Mouse (Mus musculus) stomach, embryonic 14.5 days (tissue): ENCODE measurements around the gene Gldn. TPM values are rescaled to one million over a fixed set of nuclear protein-coding genes. Genes with fewer than 3 reads are reported as not detected.

Source experiments
- ATAC-seq: fragments of 200-750 bp; cut with Nextera tagmentation; 2 replicates; pipeline ENCODE4 v1.8.0; 2017; ENCODE audit warnings: low read depth, moderate TSS enrichment; ENCODE audit not compliant: insufficient number of reproducible peaks, insufficient read depth, low FRiP score
- H3K27ac ChIP-seq: fragments of 300-500 bp; sonication (generic); 2 replicates; pipeline ENCODE4 v1.5.1; 2014; ENCODE audit warnings: mild to moderate bottlenecking, low read length, moderate library complexity, mixed read lengths
- H3K27me3 ChIP-seq: fragments of 300-500 bp; sonication (generic); 2 replicates; pipeline ENCODE4 v1.6.1; 2014; ENCODE audit warnings: low read length, control low read depth, mixed read lengths; ENCODE audit not compliant: control insufficient read depth, insufficient read depth
- H3K36me3 ChIP-seq: fragments of 300-500 bp; sonication (generic); 2 replicates; pipeline ENCODE4 v1.6.1; 2014; ENCODE audit warnings: mild to moderate bottlenecking, control low read depth, low read length, moderate library complexity, mixed read lengths; ENCODE audit not compliant: control insufficient read depth, insufficient read depth
- H3K4me1 ChIP-seq: fragments of 300-500 bp; sonication (generic); 2 replicates; pipeline ENCODE4 v1.6.1; 2014; ENCODE audit warnings: low read length, control low read depth, mixed read lengths; ENCODE audit not compliant: control insufficient read depth, insufficient read depth
- H3K4me2 ChIP-seq: fragments of 300-500 bp; sonication (generic); replicated peaks from 2 replicates; pipeline ENCODE4 v1.6.1; 2014; ENCODE audit warnings: low read depth, low read length, control low read depth
- H3K4me3 ChIP-seq: fragments of 300-500 bp; sonication (generic); 2 replicates; pipeline ENCODE4 v1.5.1; 2014; ENCODE audit warnings: low read depth, low read length, control low read depth
- H3K9ac ChIP-seq: fragments of 300-500 bp; sonication (generic); replicated peaks from 2 replicates; pipeline ENCODE4 v1.6.1; 2014; ENCODE audit warnings: low read depth, mild to moderate bottlenecking, control low read depth, low read length, moderate library complexity, mixed read lengths
- H3K9me3 ChIP-seq: fragments of 300-500 bp; sonication (generic); 2 replicates; pipeline ENCODE4 v1.6.1; 2016; ENCODE audit warnings: low read depth, low read length, control low read depth; ENCODE audit not compliant: control insufficient read depth
- WGBS: fragments of 180-500 bp; shearing (Covaris S2); extraction: QIAGEN DNeasy Blood & Tissue Kit; methylation state at CpG from one replicate; pipeline ENCODE4 v1.1.7; 2014; 5-methylcytosine and 5-hydroxymethylcytosine counted together
- polyA plus RNA-seq: library from polyadenylated mRNA; unstranded; fragments of >200 nt; fragmentation: Nextera tagmentation; extraction: Ambion mirVana; gene quantifications from 2 replicates; pipeline ENCODE4 v1.2.1, GENCODE M21; 2014

Gene Gldn
- polyA plus RNA-seq, 1 experiment from 2014 or later, result not detected

GRCm38 (mm10) chr9:54335582-54335981, 49.3 kb downstream of the Gldn start:
- Histone ChIP-seq H3K27ac (no peak overlapping the region), H3K9me3 (no peaks in the 10 kb centered on the region), H3K9ac (no peak overlapping the region), H3K4me2 (no peak overlapping the region), H3K36me3 (no peaks in the 10 kb centered on the region), H3K27me3 (no peaks in the 10 kb centered on the region), H3K4me3 (no peak overlapping the region), H3K4me1 (no peaks in the 10 kb centered on the region)
- WGBS, result 75% methylated on average over 12 of the region's 12 CpGs
- no peak for ATAC-seq

- no peaks in the 10 kb centered on the region for H3K27me3 ChIP-seq
- no peaks in the 10 kb centered on the region for H3K36me3 ChIP-seq
- H3K4me2 ChIP-seq, result no peak overlapping the region
- no peak for ATAC-seq
- WGBS, result 57% methylated on average over 6 of the region's 6 CpGs
- no peak overlapping the region for H3K4me3 ChIP-seq
- H3K9me3 ChIP-seq, result no peaks in the 10 kb centered on the region
- H3K27ac ChIP-seq, result no peak overlapping the region
- no peaks in the 10 kb centered on the region for H3K4me1 ChIP-seq
- H3K9ac ChIP-seq, result no peak overlapping the region
Observed at GRCm38 (mm10) chr9:54336532-54337144, 50.4 kb downstream of the Gldn start.

GRCm38 (mm10) chr9:54342026-54342425, 55.7 kb downstream of the Gldn start:
- no peak for ATAC-seq
- H3K9ac ChIP-seq, result no peak overlapping the region
- H3K4me3 ChIP-seq, result no peak overlapping the region
- WGBS, result 61% methylated on average over 7 of the region's 7 CpGs
- H3K4me1 ChIP-seq, result no peaks in the 10 kb centered on the region
- no peak overlapping the region for H3K4me2 ChIP-seq
- H3K27ac ChIP-seq, result no peak overlapping the region
- H3K9me3 ChIP-seq, result no peaks in the 10 kb centered on the region
- no peaks in the 10 kb centered on the region for H3K36me3 ChIP-seq
- no peaks in the 10 kb centered on the region for H3K27me3 ChIP-seq

- H3K9me3 ChIP-seq, result no peaks in the 10 kb centered on the region
- no peak overlapping the region for H3K9ac ChIP-seq
- no peaks in the 10 kb centered on the region for H3K27me3 ChIP-seq
- H3K4me3 ChIP-seq, result no peak overlapping the region
- ATAC-seq, result no peak
- no peak overlapping the region for H3K27ac ChIP-seq
- no peaks in the 10 kb centered on the region for H3K36me3 ChIP-seq
- WGBS, result 95% methylated on average over 7 of the region's 8 CpGs
- no peak overlapping the region for H3K4me2 ChIP-seq
- H3K4me1 ChIP-seq, result no peaks in the 10 kb centered on the region
Observed at GRCm38 (mm10) chr9:54356756-54357155, 70.5 kb downstream of the Gldn start.

Other genes with a start within 250 kb of the Gldn start
- gene Tnfaip8l3, start 218.1 kb upstream of the Gldn start, polyA plus RNA-seq, result 0.07 TPM in 1 of 2 replicates, not detected in the other
- gene Cyp19a1, start 18.4 kb upstream of the Gldn start, polyA plus RNA-seq, result not detected in 2 replicates
- gene Dmxl2, start 215.1 kb downstream of the Gldn start, polyA plus RNA-seq, result 7.0 and 7.2 TPM in 2 replicates